Mouse (Mus musculus) CH12F3 (cell line): Measurements from ENCODE around the gene Sc5d.

Experiments used
- in situ Hi-C: fragments of 300-500 bp; cut with MboI; formaldehyde crosslinking; loops from 2 replicates; pipeline ENCODE4 v1.14.3; 2020; ENCODE audit warnings: low sequenced_read_pairs

Sc5d gene

GRCm38 (mm10) chr9:42264145-42264544 lies at the start of gene Sc5d:
Sc5d (minus strand) TSS chr9:42264256.
- in situ Hi-C loops, result no loop called here

GRCm38 (mm10) chr9:42311311-42311710 lies 47.3 kb upstream of the Sc5d start:
- in situ Hi-C loops, result no loop called here

- in situ Hi-C loops, result no loop called here
These were observed 39.8 kb upstream of the Sc5d start for GRCm38 (mm10) chr9:42303894-42304293.

GRCm38 (mm10) chr9:42301082-42301633 lies 37.1 kb upstream of the Sc5d start:
- in situ Hi-C loops, result no loop called here

- in situ Hi-C loops, result no loop called here
These were observed 32.4 kb upstream of the Sc5d start for GRCm38 (mm10) chr9:42296297-42296922.

GRCm38 (mm10) chr9:42294131-42294530 lies 30.1 kb upstream of the Sc5d start:
- in situ Hi-C loops, result no loop called here

- in situ Hi-C loops, result no loop called here
These were observed 29.5 kb upstream of the Sc5d start for GRCm38 (mm10) chr9:42293596-42293995.

GRCm38 (mm10) chr9:42293051-42293450 lies 29.0 kb upstream of the Sc5d start:
- in situ Hi-C loops, result no loop called here

- in situ Hi-C loops, result no loop called here
These were observed 15.6 kb upstream of the Sc5d start for GRCm38 (mm10) chr9:42279676-42280075.

- in situ Hi-C loops, result no loop called here
These were observed 14.0 kb upstream of the Sc5d start for GRCm38 (mm10) chr9:42278046-42278445.

- in situ Hi-C loops, result no loop called here
These were observed 13.6 kb upstream of the Sc5d start for GRCm38 (mm10) chr9:42277606-42278005.

GRCm38 (mm10) chr9:42277162-42277561 lies 13.1 kb upstream of the Sc5d start:
- in situ Hi-C loops, result no loop called here

GRCm38 (mm10) chr9:42275761-42276145 lies 11.7 kb upstream of the Sc5d start:
- in situ Hi-C loops, result no loop called here

- in situ Hi-C loops, result no loop called here
These were observed 11.1 kb upstream of the Sc5d start for GRCm38 (mm10) chr9:42275027-42275760.

GRCm38 (mm10) chr9:42273682-42274296 lies 9.7 kb upstream of the Sc5d start:
- in situ Hi-C loops, result no loop called here

GRCm38 (mm10) chr9:42273174-42273573 lies 9.1 kb upstream of the Sc5d start:
- in situ Hi-C loops, result no loop called here

- in situ Hi-C loops, result no loop called here
These were observed 8.6 kb upstream of the Sc5d start for GRCm38 (mm10) chr9:42272690-42273089.

- in situ Hi-C loops, result no loop called here
These were observed 7.4 kb upstream of the Sc5d start for GRCm38 (mm10) chr9:42271456-42271855.

- in situ Hi-C loops, result no loop called here
These were observed 6.6 kb upstream of the Sc5d start for GRCm38 (mm10) chr9:42270617-42271016.

- in situ Hi-C loops, result no loop called here
These were observed 6.0 kb upstream of the Sc5d start for GRCm38 (mm10) chr9:42270081-42270480.

- in situ Hi-C loops, result no loop called here
These were observed 4.3 kb upstream of the Sc5d start for GRCm38 (mm10) chr9:42268371-42268770.

- in situ Hi-C loops, result no loop called here
These were observed 1.3 kb upstream of the Sc5d start for GRCm38 (mm10) chr9:42265309-42265708.
